Mouse (Mus musculus): ENCODE measurements around the gene Zfp87.

GRCm38 (mm10) chr13:67500084-67500719, 25.8 kb downstream of the Zfp87 start, which contains the start of gene Zfp58:
- TF ChIP-seq CTCF (IDR thresholded peaks at IDR 0.05; ENCODE audit: insufficient read depth, low read length): no peak
- TF ChIP-seq POLR2A (IDR thresholded peaks at IDR 0.05; ENCODE audit: borderline replicate concordance, extremely low read depth, low read depth, low read length): no peak; the same call in 1 of the 2 replicates
